Mouse (Mus musculus) inflammation-experienced regulatory T-cells (primary cell): ENCODE results near the gene Esp36. TPM values are rescaled to one million over a fixed set of nuclear protein-coding genes. Genes with fewer than 3 reads are reported as not detected.

Experiments used
- polyA plus RNA-seq, 2 experiments: library from polyadenylated mRNA; unstranded; fragments of 100-300 nt; shearing (Covaris generic); gene quantifications; one replicate each; pipeline ENCODE4 v1.2.1; 2017

Esp36 gene
- not detected for polyA plus RNA-seq

DNA sequence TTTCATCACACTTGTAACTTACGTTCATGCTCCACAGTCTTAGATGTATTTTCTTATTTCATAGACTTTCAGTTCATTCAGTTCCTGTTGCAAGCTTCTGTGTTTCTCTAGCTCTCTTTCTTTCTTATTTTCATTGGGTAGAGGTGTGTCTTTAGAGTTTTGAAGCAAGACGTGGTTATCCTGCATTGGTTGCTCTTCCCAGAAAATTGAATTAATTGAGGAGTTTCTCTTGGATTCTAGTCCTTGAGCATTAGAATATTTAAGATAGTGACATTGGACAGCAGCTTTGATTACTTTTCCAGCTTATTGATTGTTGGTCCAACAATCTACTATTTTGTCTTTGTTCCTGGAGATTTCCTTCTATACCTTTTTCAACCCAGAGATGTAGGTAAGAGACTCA lies at the start of gene Esp36:
TSS of gene Esp36 (minus strand) at position 101 of the 400 bp plus-strand sequence.

Other genes starting within 250 kb of the Esp36 start
- 1 to 10 TPM in 1 of 2 experiments, under 1 TPM in 1; 0.17 to 1.6 TPM for gene Olfr134, start 248.8 kb downstream of the Esp36 start, polyA plus RNA-seq
- not detected for gene Olfr135, start 215.8 kb downstream of the Esp36 start, polyA plus RNA-seq
- gene Olfr138, start 159.2 kb downstream of the Esp36 start, polyA plus RNA-seq = under 1 TPM in 1 of 2 experiments, not detected in 1; 0.23 TPM
- gene Olfr137, start 112.6 kb downstream of the Esp36 start, polyA plus RNA-seq = not detected
- gene Olfr136, start 90.4 kb downstream of the Esp36 start, polyA plus RNA-seq = 1 to 10 TPM in 1 of 2 experiments, not detected in 1; 1.5 TPM
- gene Esp34, start 134.0 kb upstream of the Esp36 start, polyA plus RNA-seq = 1 to 10 TPM in 1 of 2 experiments, under 1 TPM in 1; 0.14 to 1.1 TPM
- gene Esp31, start 219.3 kb upstream of the Esp36 start, polyA plus RNA-seq = not detected